ENCODE assay signal across 25 mouse cellular contexts in the genomic region with DNA sequence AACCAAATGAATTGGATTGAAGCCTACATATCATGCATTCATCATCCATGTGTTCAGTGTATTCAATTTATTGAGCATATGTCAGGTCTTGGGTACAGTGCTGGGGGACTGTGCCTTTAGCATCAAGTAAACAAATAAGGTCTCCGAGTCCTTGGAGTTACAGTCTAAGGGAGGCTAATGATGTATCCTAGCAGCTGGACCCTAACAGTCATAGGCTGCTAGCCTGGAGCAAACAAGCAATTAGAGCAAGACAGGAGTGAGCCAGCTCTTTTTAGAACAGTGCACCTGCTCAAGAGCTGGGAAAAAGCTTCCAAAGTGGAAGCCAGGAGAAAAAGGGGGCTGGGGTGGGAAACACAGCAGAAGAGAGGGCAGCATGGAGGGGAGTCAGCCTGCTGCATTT. TPM values are rescaled to one million over a fixed set of nuclear protein-coding genes. Genes with fewer than 3 reads are reported as not detected.
A peak's percentile ranks its signal among the peaks of the same experiment; 100 is the strongest.
DNase-seq lines count a peak whose midpoint lies in the region; ATAC-seq and TF ChIP-seq lines count a peak whose summit lies in the region.
"Had no signal": no experiment of that assay in that cellular context is flagged by ENCODE, and none has a peak within 500 bp of the region (broad histone marks: within the 10 kb centered on the region; RNA-seq: fewer than 3 reads in every experiment).

No protein-coding gene starts in this region.

- H3K9ac ChIP-seq in forebrain, embryonic 15.5 days (replicated peaks) = no peak overlapping the region
- no peak overlapping the region for H3K9ac ChIP-seq in forebrain, postnatal 0 days
- H3K9ac ChIP-seq: heart, embryonic 13.5 days; kidney, embryonic 15.5 days; limb, embryonic 15.5 days; liver, embryonic 15.5 days; midbrain, embryonic 12.5 days had no signal

- peaks cover 11% of the 10 kb centered on the region for H3K4me1 ChIP-seq in forebrain, embryonic 15.5 days
- H3K4me1 ChIP-seq in forebrain, postnatal 0 days (ENCODE audit: insufficient read depth) = no peaks in the 10 kb centered on the region
- peaks cover 41% of the 10 kb centered on the region for H3K4me1 ChIP-seq in bone marrow macrophage, adult 2 months (ENCODE audit: control insufficient read depth, insufficient read depth, low read length)
- H3K4me1 ChIP-seq: kidney, embryonic 15.5 days; limb, embryonic 15.5 days had no signal

- DNase-seq in cerebellum, adult 11-12 months = peak; percentile 16
- DNase-seq in cerebellum, postnatal 36 days = no peak
- DNase-seq in forebrain, postnatal 0 days = no peak
- no peak for DNase-seq in layer of hippocampus, adult 2 months (ENCODE audit: low spot score in 2 of 2)
- no peak for DNase-seq in layer of hippocampus, adult 9-11 months
- DNase-seq: adrenal gland, adult 8-10 months; cerebellum, adult 11 months; gastrocnemius, postnatal 25 days; heart, adult 2 months; kidney, postnatal 36 days; left cerebral cortex, postnatal 4 days; right cerebral cortex, postnatal 14 days; spleen, adult 18-20 months; thymus, postnatal 14 days had no signal

- ATAC-seq in forebrain, embryonic 15.5 days (replicated peaks) = peak; percentile 84
- ATAC-seq in forebrain, postnatal 0 days = no peak; the same call in 1 of the 2 replicates
- no peak for ATAC-seq in megakaryocyte, adult 5-6 weeks (ENCODE audit: poor library complexity, severe bottlenecking)
- ATAC-seq: activated CD4-positive, CD25-positive, alpha-beta regulatory T cell, adult 4 months; intestine, postnatal 0 days had no signal

- H3K27ac ChIP-seq in forebrain, embryonic 15.5 days (replicated peaks) = no peak overlapping the region
- H3K27ac ChIP-seq in forebrain, postnatal 0 days (ENCODE audit: low read depth, low read length) = no peak overlapping the region
- 0 out of 2 replicates have a peak overlapping the region, but pooled peaks have one; percentile 10 for H3K27ac ChIP-seq in layer of hippocampus, adult 2 months
- H3K27ac ChIP-seq in bone marrow macrophage, adult 2 months (ENCODE audit: insufficient read depth, low read depth, low read length) = peak overlapping the region; percentile 68
- H3K27ac ChIP-seq: embryonic facial prominence, embryonic 10.5 days; heart, adult 2 months; heart, embryonic 13.5 days; kidney, embryonic 15.5 days; limb, embryonic 15.5 days; liver, embryonic 15.5 days; midbrain, embryonic 12.5 days had no signal

- TF ChIP-seq POLR2A in bone marrow macrophage, adult 2 months (IDR thresholded peaks at IDR 0.05; ENCODE audit: borderline replicate concordance, low read depth, low read length) = no peak

- no peaks in the 10 kb centered on the region for H3K36me3 ChIP-seq in forebrain, embryonic 15.5 days
- H3K36me3 ChIP-seq in forebrain, postnatal 0 days (ENCODE audit: insufficient read depth) = no peaks in the 10 kb centered on the region
- H3K36me3 ChIP-seq: embryonic facial prominence, embryonic 10.5 days; kidney, embryonic 15.5 days; limb, embryonic 15.5 days; liver, embryonic 15.5 days; midbrain, embryonic 12.5 days had no signal

- H3K4me3 ChIP-seq in forebrain, embryonic 15.5 days = no peak overlapping the region
- H3K4me3 ChIP-seq in forebrain, postnatal 0 days (ENCODE audit: low read depth, low read length) = no peak overlapping the region
- H3K4me3 ChIP-seq in layer of hippocampus, adult 2 months = no peak overlapping the region
- H3K4me3 ChIP-seq in bone marrow macrophage, adult 2 months (ENCODE audit: insufficient read depth, low read length) = no peak overlapping the region
- H3K4me3 ChIP-seq: embryonic facial prominence, embryonic 10.5 days; heart, adult 2 months; heart, embryonic 13.5 days; kidney, embryonic 15.5 days; limb, embryonic 15.5 days; liver, embryonic 15.5 days; midbrain, embryonic 12.5 days had no signal

- no peaks in the 10 kb centered on the region for H3K27me3 ChIP-seq in forebrain, embryonic 15.5 days
- no peaks in the 10 kb centered on the region for H3K27me3 ChIP-seq in forebrain, postnatal 0 days (ENCODE audit: insufficient read depth, low read length)
- H3K27me3 ChIP-seq: heart, embryonic 13.5 days; kidney, embryonic 15.5 days; limb, embryonic 15.5 days; liver, embryonic 15.5 days; midbrain, embryonic 12.5 days had no signal

- WGBS in forebrain, embryonic 15.5 days = 55% methylated on average over 1 of the region's 1 CpGs
- 30% methylated on average over 1 of the region's 1 CpGs for WGBS in forebrain, postnatal 0 days

- H3K9me3 ChIP-seq in forebrain, embryonic 15.5 days = no peaks in the 10 kb centered on the region
- no peaks in the 10 kb centered on the region for H3K9me3 ChIP-seq in forebrain, postnatal 0 days (ENCODE audit: low read length)
- H3K9me3 ChIP-seq: embryonic facial prominence, embryonic 10.5 days; heart, embryonic 13.5 days; kidney, embryonic 15.5 days; limb, embryonic 15.5 days; liver, embryonic 15.5 days; midbrain, embryonic 12.5 days had no signal

- TF ChIP-seq CTCF in forebrain, postnatal 0 days (IDR thresholded peaks at IDR 0.05; ENCODE audit: low read depth) = no peak
- no peak for TF ChIP-seq CTCF in layer of hippocampus, adult 2 months (conservative IDR thresholded peaks at IDR 0.05)
- TF ChIP-seq CTCF in bone marrow macrophage, adult 2 months (IDR thresholded peaks at IDR 0.05; ENCODE audit: low read depth, low read length) = no peak

- no peak overlapping the region for H3K4me2 ChIP-seq in forebrain, embryonic 15.5 days (replicated peaks)
- no peak overlapping the region for H3K4me2 ChIP-seq in forebrain, postnatal 0 days (ENCODE audit: low read depth)
- H3K4me2 ChIP-seq: heart, embryonic 13.5 days; kidney, embryonic 15.5 days; limb, embryonic 15.5 days; liver, embryonic 15.5 days; midbrain, embryonic 12.5 days had no signal

RNA-seq across cellular contexts. Expression of a gene that starts 1.3 kb away (rescaled TPM):
- polyA plus RNA-seq in forebrain, embryonic 15.5 days (2015; fragmentation: Nextera tagmentation; extraction: Ambion mirVana) = 61.4 and 64.4 TPM in 2 replicates
- 10.0 and 12.4 TPM in 2 replicates for total RNA-seq in forebrain, postnatal 0 days (2014; rRNA removed)
- polyA plus RNA-seq in forebrain, postnatal 0 days (2015; fragmentation: Nextera tagmentation; extraction: Ambion mirVana) = 77.7 and 90.2 TPM in 2 replicates
- total RNA-seq in layer of hippocampus, adult 2 months (2021) = 10 to 100 TPM; 60.2 to 68.3 TPM
- polyA plus RNA-seq in bone marrow macrophage, adult 2 months (2012; ENCODE audit: insufficient read depth, insufficient read length, missing spikeins) = 89.3 and 108 TPM in 2 replicates
- total RNA-seq in megakaryocyte, adult 5-6 weeks (2015) = 79.2 and 108 TPM in 2 replicates
- 62.0 and 70.3 TPM in 2 replicates for total RNA-seq in megakaryocyte, adult 5-6 weeks (2017)

RNA-seq across cellular contexts. Expression of a gene that starts 27.8 kb away (rescaled TPM):
- polyA plus RNA-seq in forebrain, embryonic 15.5 days (2015; fragmentation: Nextera tagmentation; extraction: Ambion mirVana) = 0.20 and 0.34 TPM in 2 replicates
- 0.33 and 0.54 TPM in 2 replicates for total RNA-seq in forebrain, postnatal 0 days (2014; rRNA removed)
- 0.45 and 0.97 TPM in 2 replicates for polyA plus RNA-seq in forebrain, postnatal 0 days (2015; fragmentation: Nextera tagmentation; extraction: Ambion mirVana)
- under 1 TPM in 1 of 2 experiments, not detected in 1; 0.37 TPM for total RNA-seq in layer of hippocampus, adult 2 months (2021)
- polyA plus RNA-seq in bone marrow macrophage, adult 2 months (2012; ENCODE audit: insufficient read depth, insufficient read length, missing spikeins) = 132 and 142 TPM in 2 replicates
- 78.9 and 93.9 TPM in 2 replicates for total RNA-seq in megakaryocyte, adult 5-6 weeks (2015)
- total RNA-seq in megakaryocyte, adult 5-6 weeks (2017) = 204 and 218 TPM in 2 replicates

Comparison
In these comparisons a context has a peak if more than half of its experiments do, and no peak if none do; other contexts are left out.
1. H3K27ac ChIP-seq: peak in layer of hippocampus, adult 2 months (single experiment) and bone marrow macrophage, adult 2 months (single experiment); none in forebrain, embryonic 15.5 days (single experiment) and forebrain, postnatal 0 days (single experiment).
2. RNA of a gene that starts 27.8 kb away (total RNA-seq): 78.9 to 218 TPM in megakaryocyte, adult 5-6 weeks; 0.37 TPM in layer of hippocampus, adult 2 months and 0.33 to 0.54 TPM in forebrain, postnatal 0 days; every median in the first group is over 10 times any median in the second.